Mouse (Mus musculus) embryonic facial prominence, embryonic 15.5 days (tissue): ENCODE results near the gene Clrn3. TPM values are rescaled to one million over a fixed set of nuclear protein-coding genes. Genes with fewer than 3 reads are reported as not detected.

Source experiments
- ATAC-seq: fragments of 200-750 bp; cut with Nextera tagmentation; 2 replicates; pipeline ENCODE4 v1.8.0; 2017; ENCODE audit warnings: low read depth, moderate TSS enrichment; ENCODE audit not compliant: insufficient number of reproducible peaks, low FRiP score, low TSS enrichment
- H3K27ac ChIP-seq: fragments of 300-500 bp; sonication (generic); replicated peaks from 2 replicates; pipeline ENCODE4 v1.5.1; 2015; ENCODE audit warnings: mild to moderate bottlenecking, inconsistent platforms
- H3K27me3 ChIP-seq: fragments of 300-500 bp; sonication (generic); 2 replicates; pipeline ENCODE4 v1.6.1; 2015; ENCODE audit warnings: inconsistent platforms
- H3K36me3 ChIP-seq: fragments of 300-500 bp; sonication (generic); 2 replicates; pipeline ENCODE4 v1.6.1; 2015; ENCODE audit warnings: mild to moderate bottlenecking, inconsistent platforms
- H3K4me1 ChIP-seq: fragments of 300-500 bp; sonication (generic); 2 replicates; pipeline ENCODE4 v1.6.1; 2015; ENCODE audit warnings: inconsistent platforms
- H3K4me2 ChIP-seq: fragments of 300-500 bp; sonication (generic); replicated peaks from 2 replicates; pipeline ENCODE4 v1.6.1; 2015; ENCODE audit warnings: mild to moderate bottlenecking, inconsistent platforms
- H3K4me3 ChIP-seq: fragments of 300-500 bp; sonication (generic); replicated peaks from 2 replicates; pipeline ENCODE4 v1.5.1; 2015; ENCODE audit warnings: mild to moderate bottlenecking, inconsistent platforms
- H3K9ac ChIP-seq: fragments of 300-500 bp; sonication (generic); 2 replicates; pipeline ENCODE4 v1.6.1; 2015; ENCODE audit warnings: inconsistent platforms
- H3K9me3 ChIP-seq: fragments of 300-500 bp; sonication (generic); replicated peaks from 2 replicates; pipeline ENCODE4 v1.6.1; 2016; ENCODE audit warnings: inconsistent platforms
- WGBS: fragments of 180-500 bp; shearing (Covaris S2); methylation state at CpG from one replicate; pipeline ENCODE4 v1.1.7; 2015; 5-methylcytosine and 5-hydroxymethylcytosine counted together
- polyA plus RNA-seq: library from polyadenylated mRNA; unstranded; fragments of >200 nt; fragmentation: Nextera tagmentation; extraction: Ambion mirVana; gene quantifications from 2 replicates; pipeline ENCODE4 v1.2.1, GENCODE M21; 2015

Clrn3 gene
- polyA plus RNA-seq, 1 experiment from 2014 or later = not detected

GRCm38 (mm10) chr7:135486645-135487382 is 41.6 kb downstream of the Clrn3 start:
- Histone ChIP-seq H3K4me2 (no peak overlapping the region), H3K9me3 (no peaks in the 10 kb centered on the region), H3K9ac (no peak overlapping the region), H3K4me3 (no peak overlapping the region), H3K36me3 (no peaks in the 10 kb centered on the region), H3K27me3 (peaks cover 3% of the 10 kb centered on the region; the same call in 1 of the 2 replicates), H3K4me1 (peaks cover 15% of the 10 kb centered on the region; the same call in 1 of the 2 replicates), H3K27ac (no peak overlapping the region)
- 56% methylated on average over 10 of the region's 10 CpGs for WGBS
- ATAC-seq = no peak

DNA sequence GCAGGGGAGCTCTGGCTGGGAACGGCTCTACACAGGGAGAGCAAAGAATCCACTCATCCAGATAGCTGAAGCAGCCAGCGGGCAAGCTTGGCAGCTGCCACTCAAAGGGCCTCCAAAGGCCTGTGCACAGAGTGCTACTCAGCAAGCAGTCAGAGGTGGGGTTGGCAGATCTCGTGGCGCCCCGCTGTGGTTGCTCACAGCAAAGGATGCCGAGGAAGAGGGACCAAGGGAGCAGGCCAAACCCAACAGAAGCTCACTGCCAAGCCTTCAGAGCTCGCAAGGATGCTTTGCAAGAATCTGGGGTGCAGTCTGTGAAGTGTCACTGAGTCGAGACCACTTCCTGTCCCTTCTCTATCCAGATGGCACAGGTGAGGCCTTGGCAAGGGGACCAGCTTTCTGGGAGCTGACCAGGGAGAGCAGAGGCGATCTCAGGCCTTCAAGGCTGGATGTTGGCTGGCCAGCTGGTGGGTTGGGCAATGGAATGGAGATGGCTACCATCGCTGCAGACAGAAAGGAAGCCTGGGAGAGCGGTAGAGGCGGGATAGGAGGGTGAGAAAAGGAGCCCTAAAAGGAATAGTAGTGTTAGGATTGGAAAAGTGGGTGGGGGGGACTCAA is 42.6 kb downstream of the Clrn3 start:
- Histone ChIP-seq H3K27ac (no peak overlapping the region), H3K36me3 (no peaks in the 10 kb centered on the region), H3K27me3 (peaks cover 3% of the 10 kb centered on the region; the same call in 1 of the 2 replicates), H3K4me3 (no peak overlapping the region), H3K4me2 (no peak overlapping the region), H3K9me3 (no peaks in the 10 kb centered on the region), H3K9ac (no peak overlapping the region), H3K4me1 (peaks cover 15% of the 10 kb centered on the region; the same call in 1 of the 2 replicates)
- WGBS = 26% methylated on average over 12 of the region's 12 CpGs
- 0 out of 2 replicates have a peak, but pooled peaks have one; percentile 36 for ATAC-seq

- H3K27ac ChIP-seq = no peak overlapping the region
- H3K4me1 ChIP-seq = peaks cover 15% of the 10 kb centered on the region; the same call in 1 of the 2 replicates
- ATAC-seq = 0 out of 2 replicates have a peak, but pooled peaks have one; percentile 7
- H3K27me3 ChIP-seq = peaks cover 3% of the 10 kb centered on the region; the same call in 1 of the 2 replicates
- no peak overlapping the region for H3K9ac ChIP-seq
- no peaks in the 10 kb centered on the region for H3K36me3 ChIP-seq
- no peak overlapping the region for H3K4me2 ChIP-seq
- no peaks in the 10 kb centered on the region for H3K9me3 ChIP-seq
- H3K4me3 ChIP-seq = no peak overlapping the region
- WGBS = 8% methylated on average over 10 of the region's 10 CpGs
Measured at GRCm38 (mm10) chr7:135485116-135485795, 43.2 kb downstream of the Clrn3 start.

GRCm38 (mm10) chr7:135484341-135484740 is 44.1 kb downstream of the Clrn3 start:
- H3K4me2 ChIP-seq = no peak overlapping the region
- no peak overlapping the region for H3K27ac ChIP-seq
- peaks cover 3% of the 10 kb centered on the region; the same call in 1 of the 2 replicates for H3K27me3 ChIP-seq
- peaks cover 23% of the 10 kb centered on the region for H3K4me1 ChIP-seq
- H3K4me3 ChIP-seq = no peak overlapping the region
- ATAC-seq = no peak
- H3K9ac ChIP-seq = no peak overlapping the region
- WGBS = 31% methylated on average over 11 of the region's 11 CpGs
- no peaks in the 10 kb centered on the region for H3K9me3 ChIP-seq
- H3K36me3 ChIP-seq = no peaks in the 10 kb centered on the region

GRCm38 (mm10) chr7:135483751-135484150 is 44.7 kb downstream of the Clrn3 start:
- H3K4me1 ChIP-seq = peaks cover 25% of the 10 kb centered on the region
- H3K4me2 ChIP-seq = no peak overlapping the region
- ATAC-seq = no peak
- H3K9me3 ChIP-seq = no peaks in the 10 kb centered on the region
- H3K27me3 ChIP-seq = peaks cover 3% of the 10 kb centered on the region; the same call in 1 of the 2 replicates
- 39% methylated on average over 6 of the region's 6 CpGs for WGBS
- H3K27ac ChIP-seq = no peak overlapping the region
- no peak overlapping the region for H3K4me3 ChIP-seq
- no peaks in the 10 kb centered on the region for H3K36me3 ChIP-seq
- H3K9ac ChIP-seq = no peak overlapping the region

DNA sequence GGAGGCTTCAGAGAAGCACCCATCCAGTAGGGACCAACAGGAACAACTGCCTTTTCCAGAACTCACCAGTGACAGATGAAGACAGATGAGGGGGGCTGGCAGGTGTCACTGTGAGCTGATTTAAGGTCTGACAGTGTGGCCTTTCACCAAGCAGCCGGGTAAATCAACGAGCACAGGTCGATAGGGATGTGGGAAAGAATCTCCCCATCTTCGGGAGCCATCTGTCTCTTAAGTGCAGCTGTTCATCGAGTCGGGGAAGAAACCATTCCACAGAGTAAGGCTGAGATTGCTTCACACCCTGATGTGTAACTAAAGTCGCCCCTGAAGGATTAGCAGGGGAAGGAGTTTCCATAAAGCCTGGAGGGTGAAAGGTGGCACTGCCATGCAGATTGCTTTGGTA is 47.3 kb downstream of the Clrn3 start:
- H3K27me3 ChIP-seq = no peaks in the 10 kb centered on the region; the same call in 1 of the 2 replicates
- H3K36me3 ChIP-seq = no peaks in the 10 kb centered on the region
- H3K4me1 ChIP-seq = peaks cover 31% of the 10 kb centered on the region
- no peak overlapping the region for H3K9ac ChIP-seq
- H3K4me3 ChIP-seq = no peak overlapping the region
- no peak for ATAC-seq
- no peaks in the 10 kb centered on the region for H3K9me3 ChIP-seq
- no peak overlapping the region for H3K27ac ChIP-seq
- WGBS = 52% methylated on average over 7 of the region's 7 CpGs
- H3K4me2 ChIP-seq = no peak overlapping the region

DNA sequence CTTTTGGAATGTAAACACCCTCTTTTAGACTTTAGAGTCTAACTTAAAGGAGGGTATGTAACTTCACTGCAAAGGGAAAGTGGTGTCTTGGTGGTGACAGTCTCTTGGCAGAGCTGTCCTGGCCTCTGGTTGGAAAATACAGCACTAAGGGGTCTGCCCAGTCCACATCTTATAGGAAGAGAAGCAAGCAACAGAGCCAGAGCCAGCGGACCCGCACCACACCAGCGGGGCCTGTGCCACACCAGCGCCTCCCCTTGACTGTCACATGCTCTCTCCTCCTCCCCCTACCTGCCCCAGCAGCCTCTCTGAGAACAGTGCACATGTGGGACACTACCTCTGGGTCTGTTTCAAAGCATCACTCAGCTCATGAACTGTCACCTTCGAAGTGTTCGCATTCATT is 48.5 kb downstream of the Clrn3 start:
- peaks cover 21% of the 10 kb centered on the region for H3K4me1 ChIP-seq
- WGBS = 80% methylated on average over 6 of the region's 6 CpGs
- H3K4me3 ChIP-seq = no peak overlapping the region

GRCm38 (mm10) chr7:135479322-135479880 is 49.1 kb downstream of the Clrn3 start:
- 25% methylated on average over 10 of the region's 10 CpGs for WGBS
- no peak overlapping the region for H3K4me3 ChIP-seq
- H3K4me1 ChIP-seq = peaks cover 16% of the 10 kb centered on the region

More for the DNA sequence above, 48.5 kb downstream of the Clrn3 start:
- ATAC-seq = no peak
- Histone ChIP-seq H3K4me2 (no peak overlapping the region), H3K27me3 (no peaks in the 10 kb centered on the region; the same call in 1 of the 2 replicates), H3K9me3 (no peaks in the 10 kb centered on the region), H3K9ac (no peak overlapping the region), H3K27ac (no peak overlapping the region), H3K36me3 (no peaks in the 10 kb centered on the region)

GRCm38 (mm10) chr7:135477256-135477655 is 51.2 kb downstream of the Clrn3 start:
- Histone ChIP-seq H3K36me3 (no peaks in the 10 kb centered on the region), H3K9me3 (no peaks in the 10 kb centered on the region), H3K4me3 (no peak overlapping the region), H3K4me1 (peaks cover 16% of the 10 kb centered on the region), H3K27me3 (no peaks in the 10 kb centered on the region), H3K9ac (no peak overlapping the region), H3K4me2 (no peak overlapping the region), H3K27ac (no peak overlapping the region)
- 20% methylated on average over 5 of the region's 5 CpGs for WGBS
- no peak for ATAC-seq

More at GRCm38 (mm10) chr7:135479322-135479880, 49.1 kb downstream of the Clrn3 start:
- no peak overlapping the region for H3K4me2 ChIP-seq
- H3K9me3 ChIP-seq = no peaks in the 10 kb centered on the region
- H3K9ac ChIP-seq = no peak overlapping the region
- no peaks in the 10 kb centered on the region; the same call in 1 of the 2 replicates for H3K27me3 ChIP-seq
- no peak for ATAC-seq
- H3K27ac ChIP-seq = no peak overlapping the region
- H3K36me3 ChIP-seq = no peaks in the 10 kb centered on the region

GRCm38 (mm10) chr7:135475981-135476380 is 52.5 kb downstream of the Clrn3 start:
- H3K9me3 ChIP-seq = no peaks in the 10 kb centered on the region
- ATAC-seq = no peak
- no peak overlapping the region for H3K4me2 ChIP-seq
- no peak overlapping the region for H3K9ac ChIP-seq
- no peak overlapping the region for H3K27ac ChIP-seq
- H3K4me3 ChIP-seq = no peak overlapping the region
- no peaks in the 10 kb centered on the region for H3K36me3 ChIP-seq
- no peaks in the 10 kb centered on the region for H3K27me3 ChIP-seq
- peaks cover 16% of the 10 kb centered on the region for H3K4me1 ChIP-seq
- 27% methylated on average over 8 of the region's 8 CpGs for WGBS

GRCm38 (mm10) chr7:135470319-135470718 is 58.1 kb downstream of the Clrn3 start:
- 71% methylated on average over 5 of the region's 5 CpGs for WGBS
- H3K9ac ChIP-seq = no peak overlapping the region
- H3K4me2 ChIP-seq = no peak overlapping the region
- ATAC-seq = no peak
- H3K4me1 ChIP-seq = peaks cover 6% of the 10 kb centered on the region; the same call in 1 of the 2 replicates
- no peak overlapping the region for H3K27ac ChIP-seq
- no peaks in the 10 kb centered on the region for H3K9me3 ChIP-seq
- H3K27me3 ChIP-seq = no peaks in the 10 kb centered on the region; the same call in 1 of the 2 replicates
- no peak overlapping the region for H3K4me3 ChIP-seq
- no peaks in the 10 kb centered on the region for H3K36me3 ChIP-seq
